Mouse (Mus musculus): ENCODE data around the gene Lcn5. TPM values are rescaled to one million over a fixed set of nuclear protein-coding genes. Genes with fewer than 3 reads are reported as not detected.

Gene Lcn5
- polyA plus RNA-seq, 1 experiment from 2014 or later: not detected

GRCm38 (mm10) chr2:25639890-25640289, 17.9 kb upstream of the Lcn5 start:
- 17% methylated on average over 6 of the region's 6 CpGs for WGBS
- no peaks in the 10 kb centered on the region for H3K36me3 ChIP-seq
- no peaks in the 10 kb centered on the region for H3K9me3 ChIP-seq
- ATAC-seq (replicated peaks): no peak
- no peak overlapping the region for H3K9ac ChIP-seq (replicated peaks)
- H3K27ac ChIP-seq (replicated peaks): no peak overlapping the region
- H3K27me3 ChIP-seq: no peaks in the 10 kb centered on the region
- no peak overlapping the region for H3K4me3 ChIP-seq
- no peak overlapping the region for H3K4me2 ChIP-seq (replicated peaks)
- H3K4me1 ChIP-seq: no peaks in the 10 kb centered on the region

- no peaks in the 10 kb centered on the region for H3K27me3 ChIP-seq
- H3K9ac ChIP-seq (replicated peaks): no peak within 1 kb of the TSS
- no peak within 1 kb of the TSS for H3K27ac ChIP-seq (replicated peaks)
- no peak within 1 kb of the TSS for H3K4me2 ChIP-seq (replicated peaks)
- 95% methylated on average over 2 of the region's 2 CpGs for WGBS
- H3K4me1 ChIP-seq: no peaks in the 10 kb centered on the region
- no peaks in the 10 kb centered on the region for H3K36me3 ChIP-seq
- H3K9me3 ChIP-seq: no peaks in the 10 kb centered on the region
- ATAC-seq (replicated peaks): no peak
- no peak within 1 kb of the TSS for H3K4me3 ChIP-seq
These were observed 4.8 kb upstream of the Lcn5 start, which contains the start of gene Lcn8 for GRCm38 (mm10) chr2:25652902-25653301. Gene Lcn8, plus strand, starts transcription at chr2:25653120.

GRCm38 (mm10) chr2:25654502-25654901, 3.2 kb upstream of the Lcn5 start:
- Histone ChIP-seq H3K4me3 (no peak overlapping the region), H3K27ac (replicated peaks) (no peak overlapping the region), H3K9me3 (no peaks in the 10 kb centered on the region), H3K4me1 (no peaks in the 10 kb centered on the region), H3K4me2 (replicated peaks) (no peak overlapping the region), H3K9ac (replicated peaks) (no peak overlapping the region), H3K27me3 (no peaks in the 10 kb centered on the region), H3K36me3 (no peaks in the 10 kb centered on the region)
- ATAC-seq (replicated peaks): no peak
- 79% methylated on average over 1 of the region's 1 CpGs for WGBS

- Histone ChIP-seq H3K36me3 (no peaks in the 10 kb centered on the region), H3K4me1 (no peaks in the 10 kb centered on the region), H3K9ac (replicated peaks) (no peak overlapping the region), H3K4me2 (replicated peaks) (no peak overlapping the region), H3K9me3 (no peaks in the 10 kb centered on the region), H3K27ac (replicated peaks) (no peak overlapping the region), H3K4me3 (no peak overlapping the region), H3K27me3 (no peaks in the 10 kb centered on the region)
- no peak for ATAC-seq (replicated peaks)
- 79% methylated on average over 4 of the region's 4 CpGs for WGBS
These were observed 1.1 kb upstream of the Lcn5 start for GRCm38 (mm10) chr2:25656691-25657090.

GRCm38 (mm10) chr2:25657246-25657645, 506 bp upstream of the Lcn5 start:
- Histone ChIP-seq H3K36me3 (no peaks in the 10 kb centered on the region), H3K27me3 (no peaks in the 10 kb centered on the region), H3K4me2 (replicated peaks) (no peak overlapping the region), H3K27ac (replicated peaks) (no peak overlapping the region), H3K4me1 (no peaks in the 10 kb centered on the region), H3K4me3 (no peak overlapping the region), H3K9me3 (no peaks in the 10 kb centered on the region), H3K9ac (replicated peaks) (no peak overlapping the region)
- WGBS: 83% methylated on average over 4 of the region's 4 CpGs
- ATAC-seq (replicated peaks): no peak

- WGBS: 95% methylated on average over 8 of the region's 8 CpGs
- no peak for ATAC-seq (replicated peaks)
- no peaks in the 10 kb centered on the region for H3K36me3 ChIP-seq
These were observed 2.5 kb downstream of the Lcn5 start for GRCm38 (mm10) chr2:25660279-25660678.

GRCm38 (mm10) chr2:25661245-25661970, 3.7 kb downstream of the Lcn5 start:
- H3K9me3 ChIP-seq: no peaks in the 10 kb centered on the region
- no peaks in the 10 kb centered on the region for H3K36me3 ChIP-seq
- no peaks in the 10 kb centered on the region for H3K4me1 ChIP-seq
- H3K4me2 ChIP-seq (replicated peaks): no peak overlapping the region
- 81% methylated on average over 6 of the region's 6 CpGs for WGBS
- no peak for ATAC-seq (replicated peaks)
- H3K27me3 ChIP-seq: no peaks in the 10 kb centered on the region
- H3K27ac ChIP-seq (replicated peaks): no peak overlapping the region
- no peak overlapping the region for H3K9ac ChIP-seq (replicated peaks)
- H3K4me3 ChIP-seq: no peak overlapping the region

More at GRCm38 (mm10) chr2:25660279-25660678, 2.5 kb downstream of the Lcn5 start:
- Histone ChIP-seq H3K27ac (replicated peaks) (no peak overlapping the region), H3K9me3 (no peaks in the 10 kb centered on the region), H3K27me3 (no peaks in the 10 kb centered on the region), H3K4me1 (no peaks in the 10 kb centered on the region), H3K4me3 (no peak overlapping the region), H3K4me2 (replicated peaks) (no peak overlapping the region), H3K9ac (replicated peaks) (no peak overlapping the region)

GRCm38 (mm10) chr2:25663511-25663910, 5.8 kb downstream of the Lcn5 start:
- Histone ChIP-seq H3K9ac (replicated peaks) (no peak overlapping the region), H3K9me3 (no peaks in the 10 kb centered on the region)

GRCm38 (mm10) chr2:25664125-25664524, 6.4 kb downstream of the Lcn5 start:
- Histone ChIP-seq H3K9ac (replicated peaks) (no peak overlapping the region), H3K4me2 (replicated peaks) (no peak overlapping the region), H3K27ac (replicated peaks) (no peak overlapping the region), H3K27me3 (no peaks in the 10 kb centered on the region), H3K9me3 (no peaks in the 10 kb centered on the region), H3K36me3 (no peaks in the 10 kb centered on the region), H3K4me3 (no peak overlapping the region), H3K4me1 (no peaks in the 10 kb centered on the region)
- ATAC-seq (replicated peaks): no peak
- WGBS: 82% methylated on average over 5 of the region's 5 CpGs

More at GRCm38 (mm10) chr2:25663511-25663910, 5.8 kb downstream of the Lcn5 start:
- Histone ChIP-seq H3K4me3 (no peak overlapping the region), H3K27me3 (no peaks in the 10 kb centered on the region), H3K27ac (replicated peaks) (no peak overlapping the region), H3K4me1 (no peaks in the 10 kb centered on the region), H3K36me3 (no peaks in the 10 kb centered on the region), H3K4me2 (replicated peaks) (no peak overlapping the region)
- 67% methylated on average over 1 of the region's 1 CpGs for WGBS
- no peak for ATAC-seq (replicated peaks)

- WGBS: 63% methylated on average over 1 of the region's 1 CpGs
- no peaks in the 10 kb centered on the region for H3K36me3 ChIP-seq
- H3K27ac ChIP-seq (replicated peaks): no peak overlapping the region
- H3K4me1 ChIP-seq: no peaks in the 10 kb centered on the region
- no peaks in the 10 kb centered on the region for H3K9me3 ChIP-seq
- no peak for ATAC-seq (replicated peaks)
- H3K4me3 ChIP-seq: no peak overlapping the region
- H3K9ac ChIP-seq (replicated peaks): no peak overlapping the region
- H3K27me3 ChIP-seq: no peaks in the 10 kb centered on the region
- H3K4me2 ChIP-seq (replicated peaks): no peak overlapping the region
These were observed 8.8 kb downstream of the Lcn5 start for GRCm38 (mm10) chr2:25666516-25666915.

- Histone ChIP-seq H3K9ac (replicated peaks) (no peak within 1 kb of the TSS), H3K9me3 (no peaks in the 10 kb centered on the region), H3K27me3 (no peaks in the 10 kb centered on the region), H3K36me3 (no peaks in the 10 kb centered on the region), H3K4me2 (replicated peaks) (no peak within 1 kb of the TSS), H3K4me1 (no peaks in the 10 kb centered on the region), H3K27ac (replicated peaks) (no peak within 1 kb of the TSS), H3K4me3 (no peak within 1 kb of the TSS)
- ATAC-seq (replicated peaks): no peak
- 93% methylated on average over 3 of the region's 3 CpGs for WGBS
These were observed 18.7 kb downstream of the Lcn5 start, which contains the start of gene Lcn6 for GRCm38 (mm10) chr2:25676486-25676885. Gene Lcn6, plus strand, starts transcription at chr2:25676786.

- no peak overlapping the region for H3K4me2 ChIP-seq (replicated peaks)
These were observed 21.8 kb downstream of the Lcn5 start for GRCm38 (mm10) chr2:25679559-25679958.

GRCm38 (mm10) chr2:25682426-25682825, 24.7 kb downstream of the Lcn5 start, which contains the start of gene Lcn10:
Gene Lcn10, plus strand, starts transcription at chr2:25682726.
- H3K27ac ChIP-seq (replicated peaks): no peak within 1 kb of the TSS
- H3K27me3 ChIP-seq: no peaks in the 10 kb centered on the region
- ATAC-seq (replicated peaks): no peak
- 66% methylated on average over 2 of the region's 2 CpGs for WGBS
- no peak within 1 kb of the TSS for H3K4me3 ChIP-seq
- H3K9me3 ChIP-seq: no peaks in the 10 kb centered on the region
- H3K4me1 ChIP-seq: no peaks in the 10 kb centered on the region
- no peaks in the 10 kb centered on the region for H3K36me3 ChIP-seq
- H3K9ac ChIP-seq (replicated peaks): no peak within 1 kb of the TSS
- no peak within 1 kb of the TSS for H3K4me2 ChIP-seq (replicated peaks)

More at GRCm38 (mm10) chr2:25679559-25679958, 21.8 kb downstream of the Lcn5 start:
- H3K4me1 ChIP-seq: no peaks in the 10 kb centered on the region
- no peak for ATAC-seq (replicated peaks)
- no peaks in the 10 kb centered on the region for H3K36me3 ChIP-seq
- no peak overlapping the region for H3K27ac ChIP-seq (replicated peaks)
- H3K4me3 ChIP-seq: no peak overlapping the region
- WGBS: 88% methylated on average over 6 of the region's 6 CpGs
- H3K9me3 ChIP-seq: no peaks in the 10 kb centered on the region
- no peaks in the 10 kb centered on the region for H3K27me3 ChIP-seq
- no peak overlapping the region for H3K9ac ChIP-seq (replicated peaks)
